Mouse (Mus musculus): ENCODE measurements at regions not wholly inside any gene's neighbourhood (a gene's known extent, or its start where the extent isn't known, plus 50 kb on each side); places are given as distances from the start of the nearest gene placed in this dataset.

DNA sequence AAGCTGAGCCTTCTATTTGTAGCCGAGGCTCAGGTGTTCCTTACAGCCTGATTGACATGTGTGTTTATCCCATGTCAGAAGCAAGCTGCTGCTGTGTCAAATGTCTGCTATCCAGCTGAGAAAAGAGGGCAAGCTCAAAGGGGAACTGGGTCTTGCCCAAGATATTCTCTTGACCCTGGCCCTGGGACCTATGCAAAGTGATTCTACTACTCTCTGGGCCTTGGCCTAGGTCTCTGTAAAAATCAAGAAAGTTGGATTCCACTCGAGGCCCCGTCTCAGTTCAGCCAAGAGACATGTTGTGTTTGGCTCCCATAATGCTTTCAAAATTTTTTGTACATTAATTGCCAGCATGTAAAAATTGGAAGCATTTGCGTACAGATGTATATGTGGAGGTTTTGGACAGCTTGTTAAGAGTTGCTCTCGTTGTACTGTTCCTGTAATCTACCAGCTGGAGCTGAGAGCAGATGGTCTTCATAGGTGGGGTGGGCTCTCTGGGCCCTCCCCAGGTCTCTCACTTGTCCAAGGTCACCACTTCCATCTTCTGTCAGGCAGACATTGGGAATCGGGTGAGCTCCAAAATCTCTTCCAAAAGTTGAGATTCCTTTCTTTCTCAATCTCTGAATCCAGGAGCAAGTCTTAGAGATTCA is 65.7 kb upstream of the Plcl2 start:
- no peak for TF ChIP-seq CTCF (IDR thresholded peaks at IDR 0.05; ENCODE audit: borderline replicate concordance, extremely low read depth, insufficient read depth, insufficient read length)
- no peak for TF ChIP-seq POLR2A (IDR thresholded peaks at IDR 0.05; ENCODE audit: borderline replicate concordance, extremely low read depth, insufficient read depth, insufficient read length, poor library complexity, severe bottlenecking)

All from brain, embryonic 14.5 days (tissue).